Mouse (Mus musculus) ovary, postnatal 36 days (tissue): ENCODE results near the gene Slc9a3r1.

ENCODE experiments used
- DNase-seq: peaks from one replicate; pipeline ENCODE4 v3.0.0; 2022; ENCODE audit warnings: low spot score, mixed read lengths

The Slc9a3r1 gene

DNA sequence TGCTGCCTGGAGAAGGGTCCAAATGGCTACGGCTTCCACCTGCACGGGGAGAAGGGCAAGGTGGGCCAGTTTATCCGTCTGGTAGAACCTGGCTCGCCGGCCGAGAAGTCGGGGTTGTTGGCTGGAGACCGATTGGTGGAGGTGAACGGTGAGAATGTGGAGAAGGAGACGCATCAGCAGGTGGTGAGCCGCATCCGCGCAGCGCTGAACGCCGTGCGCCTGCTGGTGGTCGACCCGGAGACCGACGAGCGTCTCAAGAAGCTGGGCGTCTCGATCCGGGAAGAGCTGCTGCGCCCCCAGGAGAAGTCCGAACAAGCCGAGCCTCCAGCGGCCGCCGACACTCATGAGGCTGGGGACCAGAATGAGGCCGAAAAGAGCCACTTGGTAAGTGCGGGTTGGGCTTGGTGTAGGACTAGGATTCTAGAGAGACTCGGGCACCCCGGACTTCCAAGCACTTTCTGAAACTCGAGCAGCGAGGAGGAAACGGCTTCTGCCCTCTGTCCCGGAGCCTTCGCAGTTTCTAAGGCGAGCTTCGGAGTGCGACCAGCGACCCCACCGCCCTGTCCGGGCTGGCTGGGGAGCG is 518 bp downstream of the Slc9a3r1 start:
- DNase-seq = no peak

DNA sequence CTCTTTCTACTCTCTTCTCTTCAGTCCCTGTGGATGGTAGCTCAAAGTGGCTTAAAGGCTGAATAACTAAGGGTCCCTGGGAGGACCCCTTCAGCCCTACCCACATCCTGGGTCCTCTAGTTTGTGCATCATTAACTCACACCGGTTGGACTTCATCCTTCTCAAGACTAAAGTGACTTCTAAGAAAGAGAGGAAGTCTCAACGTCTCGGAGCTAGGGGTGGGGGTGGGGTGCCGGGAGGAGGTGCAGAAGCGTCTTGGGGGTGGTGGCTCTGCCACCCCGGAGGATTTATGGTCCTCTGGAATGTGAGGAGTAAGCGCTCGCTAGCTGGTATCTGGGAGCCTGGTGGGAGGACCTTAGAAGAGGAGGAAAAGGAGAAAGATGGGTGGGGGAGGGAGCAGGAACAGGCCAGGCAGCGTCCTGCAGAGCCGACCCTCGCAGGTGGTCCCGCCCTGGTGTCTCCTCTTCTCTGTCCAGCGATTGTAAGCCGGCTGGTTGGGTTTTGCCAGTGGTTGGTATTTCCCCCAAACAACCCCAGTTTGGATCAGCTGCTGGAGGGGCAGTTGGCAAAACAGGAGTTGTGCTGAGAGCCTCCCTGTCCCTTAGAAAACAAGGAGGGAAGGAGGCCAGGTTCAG is 1.3 kb downstream of the Slc9a3r1 start:
- DNase-seq = no peak

DNA sequence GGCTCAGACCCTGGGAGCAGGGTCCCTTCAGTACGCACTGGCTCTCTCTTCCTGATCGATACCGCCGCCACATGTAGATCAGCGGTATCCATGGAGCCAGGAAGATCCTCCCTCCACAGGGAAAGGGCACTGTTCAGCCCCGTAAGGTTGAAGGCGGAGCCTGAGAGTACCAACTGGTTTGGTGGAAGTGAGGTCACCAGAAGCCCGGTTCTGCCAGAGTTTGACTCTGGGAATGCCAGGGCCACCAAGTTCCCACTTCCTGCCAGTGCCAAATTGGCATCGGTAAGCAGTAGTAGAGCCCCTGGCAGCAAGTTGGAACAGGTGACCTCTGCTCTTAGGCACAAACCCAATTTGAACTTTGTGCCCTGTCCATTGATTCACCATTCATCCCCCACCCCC is 1.8 kb downstream of the Slc9a3r1 start:
- no peak for DNase-seq

DNA sequence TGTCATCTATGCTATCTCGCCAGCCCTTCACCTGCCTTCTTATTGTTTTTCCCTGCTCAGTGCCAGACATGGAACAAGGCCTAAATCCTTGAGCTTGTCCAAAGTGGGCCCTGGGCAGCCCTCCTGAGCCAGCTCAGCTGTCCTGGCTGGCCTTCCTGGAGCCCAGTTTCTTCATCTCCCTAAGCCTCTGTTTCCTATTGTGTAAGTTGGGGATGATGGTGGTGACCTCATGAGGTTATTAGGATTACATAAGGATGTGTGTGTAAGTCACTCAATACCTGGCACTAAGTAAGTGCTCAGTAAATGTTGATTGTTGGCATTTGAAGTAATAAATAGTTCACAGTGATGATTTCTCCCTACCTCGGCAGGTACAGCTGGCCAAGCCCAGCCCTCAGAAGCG is 3.6 kb downstream of the Slc9a3r1 start:
- no peak for DNase-seq

DNA sequence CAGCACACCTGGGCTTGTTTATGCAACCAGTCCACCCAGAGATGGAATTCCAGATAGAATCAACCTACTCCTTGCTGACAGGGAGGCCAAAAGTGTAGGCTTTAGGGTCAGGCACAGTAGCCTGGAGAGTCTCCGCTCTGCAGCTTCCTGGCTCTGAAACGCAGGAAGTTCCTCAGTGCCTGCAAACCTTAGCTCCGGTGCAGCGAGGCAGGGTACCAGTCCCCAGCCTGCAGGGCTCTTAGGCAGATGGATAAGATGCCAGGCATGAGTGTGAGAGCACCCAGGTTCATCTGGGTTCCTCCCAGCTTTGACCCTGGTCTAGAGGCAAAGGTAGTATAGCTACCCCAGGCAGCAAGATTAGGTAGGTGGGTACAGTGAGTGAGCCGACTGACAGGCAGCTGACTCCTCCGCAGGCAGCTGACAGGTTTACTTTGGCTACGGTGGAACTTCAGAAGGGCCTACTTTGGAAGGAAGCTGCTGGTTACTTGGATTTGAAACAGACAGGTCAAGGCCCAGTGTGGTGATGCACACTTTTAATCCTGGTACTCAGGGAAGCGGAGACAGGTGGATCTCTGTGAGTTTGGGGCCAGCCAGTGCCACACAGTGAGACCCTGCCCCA is 4.6 kb downstream of the Slc9a3r1 start:
- DNase-seq = no peak

DNA sequence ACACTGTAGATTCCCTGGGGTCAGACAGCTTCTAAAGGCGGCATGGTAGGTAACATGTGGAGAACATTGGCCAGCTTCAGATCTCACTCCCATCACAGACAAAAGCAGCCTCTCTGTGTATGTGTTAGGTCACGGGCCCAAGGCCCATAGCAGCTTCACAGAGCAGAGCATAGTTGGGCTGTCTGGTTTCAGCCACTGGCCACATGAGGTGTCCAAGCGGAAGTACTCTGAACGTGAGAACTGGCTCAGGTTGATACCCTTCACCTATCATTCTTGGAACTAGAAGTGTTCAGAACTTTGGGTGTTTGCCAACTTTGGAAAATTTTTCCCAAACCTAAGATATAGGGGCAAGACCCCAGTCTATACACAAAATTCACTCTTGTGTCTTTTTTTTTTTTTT is 6.3 kb downstream of the Slc9a3r1 start:
- DNase-seq = no peak

DNA sequence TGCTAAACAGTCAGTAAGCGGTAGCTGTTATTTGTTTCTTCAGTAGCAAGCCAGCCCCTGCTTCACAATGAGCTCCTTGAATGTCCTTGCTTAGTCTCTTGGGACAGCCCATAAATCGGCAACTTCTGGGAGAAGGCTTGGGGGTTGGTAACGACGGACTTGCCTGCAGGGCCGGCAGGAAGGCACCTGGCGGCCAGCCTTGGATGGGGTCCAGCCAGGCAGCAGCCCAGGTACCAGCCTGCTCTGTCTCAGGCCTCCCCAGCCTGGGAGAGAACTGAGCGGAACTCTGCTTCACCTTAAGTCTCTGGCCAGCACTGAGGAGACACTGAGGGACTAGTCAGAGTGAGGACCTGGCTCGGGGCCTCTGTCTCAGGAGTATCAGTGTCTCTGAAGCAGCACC is 8.0 kb downstream of the Slc9a3r1 start:
- peak; percentile 37 for DNase-seq

DNA sequence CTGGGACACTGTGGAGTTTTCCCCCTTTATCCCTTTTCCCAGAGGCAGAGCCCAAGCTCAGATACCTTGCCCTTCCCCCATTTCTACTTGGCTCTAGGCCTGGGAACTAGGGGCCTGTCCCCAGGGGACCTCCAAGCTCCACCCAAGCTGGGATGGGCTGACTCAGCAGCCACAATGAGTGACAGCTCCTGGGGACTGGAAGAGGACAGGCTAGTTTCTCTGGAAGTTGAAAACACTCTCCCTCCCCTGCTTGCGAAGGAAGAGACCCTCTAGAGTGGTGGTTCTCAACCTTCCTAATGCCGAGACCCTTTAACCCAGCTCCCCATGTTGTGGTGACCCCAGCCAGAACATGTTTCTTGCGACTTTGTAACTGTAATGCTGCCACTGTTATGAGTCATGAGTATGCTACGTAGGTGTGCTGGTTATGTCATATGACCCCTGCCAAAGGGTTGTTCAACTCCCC is 9.7 kb downstream of the Slc9a3r1 start:
- DNase-seq = no peak

DNA sequence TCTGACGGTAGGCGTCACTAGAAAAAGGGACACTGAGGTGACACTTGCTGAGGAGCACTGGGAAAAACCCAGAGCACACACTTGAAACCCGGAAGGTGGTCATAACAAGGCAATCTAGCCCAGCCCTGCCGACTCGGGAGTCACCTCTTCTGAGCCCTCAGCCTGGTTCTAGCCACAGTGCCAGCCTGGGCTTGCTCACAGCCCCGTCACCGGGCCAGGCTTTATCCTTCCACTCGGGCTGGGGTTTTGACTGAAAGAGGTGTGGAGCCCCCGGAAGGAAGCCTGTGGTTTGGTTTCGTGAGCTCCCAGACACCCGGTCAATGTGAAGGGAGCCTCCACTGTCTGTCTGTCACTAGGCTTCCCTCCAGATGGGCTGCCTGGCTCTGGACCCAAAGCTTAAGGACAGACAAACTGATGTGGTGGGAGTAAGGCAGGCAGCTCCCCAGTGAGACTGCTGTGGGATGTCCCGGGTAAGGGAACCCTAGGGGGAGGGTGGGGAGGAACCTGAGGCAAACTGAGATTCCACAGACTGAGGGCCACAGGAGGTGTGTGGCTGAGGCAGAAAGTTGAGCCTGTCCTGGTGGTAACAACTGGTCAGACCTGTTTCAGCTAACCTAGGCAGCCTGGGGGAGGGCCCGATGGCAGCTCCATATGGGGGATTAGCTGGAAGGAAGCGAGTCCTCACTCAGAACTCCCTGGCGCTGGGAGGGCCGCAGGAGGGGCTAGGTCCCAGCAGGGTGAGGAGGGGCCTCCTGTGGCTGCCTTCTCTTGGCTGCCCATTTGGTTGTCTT is 10.6 kb downstream of the Slc9a3r1 start:
- DNase-seq = no peak

DNA sequence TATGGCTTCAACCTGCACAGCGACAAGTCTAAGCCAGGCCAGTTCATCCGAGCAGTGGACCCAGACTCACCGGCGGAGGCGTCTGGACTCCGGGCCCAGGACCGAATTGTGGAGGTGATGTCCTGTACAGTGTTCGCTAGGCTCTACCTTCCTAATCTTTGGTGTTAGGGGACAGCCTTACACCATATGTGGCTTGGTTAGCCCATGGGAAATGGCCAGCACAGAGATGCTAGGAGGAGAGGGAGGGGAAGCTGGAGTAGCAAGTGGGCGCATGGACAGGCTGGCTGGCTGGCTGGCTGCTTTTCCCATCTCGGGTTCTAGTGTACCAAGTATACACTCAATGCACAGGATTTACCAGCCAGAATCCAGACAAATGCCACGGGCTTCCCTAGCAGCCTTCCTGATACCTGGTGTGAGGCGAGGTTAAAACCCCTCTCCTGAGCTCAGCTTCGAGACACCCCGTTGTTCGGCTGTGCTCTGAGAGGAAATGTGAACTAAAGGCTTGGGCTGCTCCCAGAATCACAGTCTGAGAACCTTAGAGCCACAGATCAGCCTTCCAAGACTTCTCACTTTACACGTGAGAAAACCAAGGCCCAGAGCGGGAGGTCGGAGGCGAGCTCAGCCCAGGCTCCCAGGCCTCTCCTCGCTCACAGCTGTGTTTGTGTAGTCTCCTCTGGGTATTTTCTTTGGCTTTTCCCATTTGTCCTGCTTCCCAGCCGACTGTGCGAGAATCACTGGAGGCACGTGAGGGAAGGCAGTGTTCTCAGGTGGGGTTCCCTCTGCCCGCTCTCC is 13.5 kb downstream of the Slc9a3r1 start:
- no peak for DNase-seq

DNA sequence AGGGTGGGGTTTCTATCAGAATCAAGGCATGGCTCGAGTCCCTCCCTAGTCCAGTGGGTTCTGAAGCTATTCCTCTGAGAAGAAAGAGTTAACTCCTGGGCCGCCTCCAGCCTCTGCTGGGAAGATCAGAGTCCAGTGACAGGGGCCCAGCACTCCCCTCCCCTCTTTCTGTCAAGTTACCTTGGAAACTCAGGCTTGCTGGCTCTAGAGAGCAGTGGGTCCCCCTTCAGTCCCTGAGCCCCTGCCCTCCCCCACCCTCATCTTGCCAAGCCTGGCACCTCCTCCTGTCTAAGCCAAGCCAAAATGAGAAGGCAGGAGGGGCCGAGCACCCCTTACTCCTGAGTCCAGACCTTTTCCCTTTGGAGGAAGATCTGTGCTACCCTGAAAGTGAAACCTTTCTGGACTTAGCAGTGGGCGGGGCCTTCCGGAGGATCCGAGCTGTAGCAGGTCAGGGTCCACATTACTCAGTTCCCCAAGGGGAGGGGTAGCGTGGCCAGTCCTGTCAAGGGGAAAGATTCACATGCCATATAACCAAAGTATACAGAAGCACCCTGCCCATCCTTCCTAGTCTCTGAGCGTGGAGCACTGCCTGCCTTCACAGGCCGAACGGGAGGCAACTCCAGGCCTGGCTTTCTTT is 14.5 kb downstream of the Slc9a3r1 start:
- DNase-seq = no peak

DNA sequence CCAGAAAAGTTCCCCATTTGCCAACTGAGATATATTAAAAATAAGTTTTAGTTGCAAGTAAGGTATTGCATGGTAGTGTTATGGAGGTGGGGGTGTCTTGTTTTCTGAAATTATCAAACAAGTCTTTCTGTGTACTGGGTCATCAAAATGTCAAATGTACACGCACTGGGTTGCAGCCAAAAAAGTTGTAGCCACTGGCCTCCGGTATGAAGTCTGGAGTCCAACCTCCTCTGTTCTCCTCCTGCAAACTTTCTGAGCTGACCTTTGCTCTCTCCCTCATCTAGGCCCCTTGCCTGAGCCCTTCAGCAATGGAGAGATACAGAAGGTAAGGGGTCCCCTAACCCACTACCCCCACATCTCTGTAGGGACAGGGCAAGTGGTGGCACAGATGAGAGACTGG is 15.6 kb downstream of the Slc9a3r1 start:
- no peak for DNase-seq

DNA sequence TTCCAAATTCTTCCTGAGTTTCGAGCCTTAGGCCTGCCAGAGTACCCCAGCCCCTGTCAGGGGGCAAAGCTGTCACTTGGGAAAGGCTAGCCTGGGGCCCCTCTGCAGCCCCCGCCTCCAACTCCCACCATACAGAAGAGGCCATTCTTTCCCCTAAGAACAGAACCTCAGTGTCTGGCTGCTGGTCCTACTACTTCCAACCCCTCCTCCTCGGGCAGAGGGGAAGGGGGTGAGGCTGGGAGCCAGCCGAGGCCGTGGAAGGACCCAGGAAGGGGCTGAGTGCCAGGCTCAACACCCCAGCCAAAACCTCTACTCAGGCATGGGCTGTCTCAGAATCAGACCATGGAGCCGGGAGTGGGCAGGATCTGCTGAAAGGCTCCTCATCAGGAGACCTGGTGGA is 16.1 kb downstream of the Slc9a3r1 start:
- no peak for DNase-seq

DNA sequence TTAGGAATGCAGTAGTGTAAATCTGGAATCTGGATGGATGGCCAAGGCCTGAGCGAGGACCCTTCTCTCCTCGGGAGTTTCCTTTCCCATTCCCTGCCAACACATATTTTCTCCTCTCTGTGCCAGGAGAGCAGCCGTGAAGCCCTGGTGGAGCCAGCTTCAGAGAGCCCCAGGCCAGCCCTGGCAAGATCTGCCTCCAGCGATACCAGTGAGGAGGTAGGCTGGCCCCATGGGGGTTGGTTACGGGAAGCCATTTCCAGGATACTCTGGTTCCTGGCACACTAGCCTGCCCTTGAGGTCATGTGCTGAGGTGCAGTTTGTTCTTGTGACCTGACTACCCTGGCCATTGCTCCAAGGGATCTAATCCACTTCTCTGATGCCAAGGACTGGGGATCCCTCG is 16.7 kb downstream of the Slc9a3r1 start:
- no peak for DNase-seq

DNA sequence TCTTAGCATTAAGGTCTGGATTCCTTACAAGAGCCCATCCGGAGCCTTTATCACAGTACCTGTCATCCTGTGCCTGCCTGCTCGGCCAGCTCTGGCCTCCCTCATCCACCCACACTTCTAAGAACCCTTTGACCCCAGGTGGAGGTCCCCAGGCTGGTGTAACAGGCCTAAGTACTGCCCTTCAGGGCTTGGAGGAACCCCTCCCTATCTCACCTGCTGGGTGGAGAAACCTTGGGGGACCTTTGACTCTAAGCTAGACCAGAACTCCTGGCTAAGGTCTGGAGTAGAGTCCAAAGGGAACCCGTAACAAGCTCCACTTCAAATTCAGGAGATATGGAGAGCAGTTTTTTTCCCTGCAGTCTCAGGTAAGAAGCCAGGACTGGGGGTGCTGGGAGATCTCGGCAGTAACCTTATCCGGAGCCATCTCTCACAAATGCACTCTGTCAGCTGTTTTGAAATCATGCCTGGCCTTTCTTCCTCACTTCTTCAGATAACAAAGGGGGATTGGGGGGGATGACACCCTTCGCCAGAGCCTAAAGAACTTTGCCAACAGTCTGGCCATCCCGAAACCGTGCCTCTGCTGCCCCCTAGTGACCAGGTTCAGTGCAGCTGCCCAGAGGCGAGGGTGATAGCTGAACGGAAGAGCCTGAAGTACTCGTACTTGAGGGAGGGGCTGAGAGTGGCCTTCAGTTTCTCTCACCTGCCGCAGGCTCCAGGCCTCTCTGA is 18.9 kb downstream of the Slc9a3r1 start:
- DNase-seq = peak; percentile 78

DNA sequence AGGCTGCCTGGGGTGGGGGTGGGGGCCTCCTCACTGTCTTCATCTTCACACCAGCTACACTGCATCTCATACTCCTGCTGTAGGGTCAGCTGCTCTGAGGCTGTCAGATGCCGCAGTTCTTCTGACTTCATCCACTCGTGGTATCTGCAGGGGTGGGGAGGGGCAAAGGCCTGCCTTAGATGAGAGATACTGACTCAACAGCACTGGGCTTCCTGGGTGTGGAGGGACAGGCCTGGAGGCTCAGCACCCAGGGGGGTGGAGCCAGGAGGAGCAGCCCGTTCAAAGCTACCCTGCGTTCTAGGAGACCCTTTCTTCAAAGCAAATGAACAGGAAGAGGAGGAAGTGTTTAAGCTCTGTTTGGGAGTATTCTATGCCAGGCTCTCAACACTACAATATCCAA is 21.8 kb downstream of the Slc9a3r1 start:
- DNase-seq = no peak

DNA sequence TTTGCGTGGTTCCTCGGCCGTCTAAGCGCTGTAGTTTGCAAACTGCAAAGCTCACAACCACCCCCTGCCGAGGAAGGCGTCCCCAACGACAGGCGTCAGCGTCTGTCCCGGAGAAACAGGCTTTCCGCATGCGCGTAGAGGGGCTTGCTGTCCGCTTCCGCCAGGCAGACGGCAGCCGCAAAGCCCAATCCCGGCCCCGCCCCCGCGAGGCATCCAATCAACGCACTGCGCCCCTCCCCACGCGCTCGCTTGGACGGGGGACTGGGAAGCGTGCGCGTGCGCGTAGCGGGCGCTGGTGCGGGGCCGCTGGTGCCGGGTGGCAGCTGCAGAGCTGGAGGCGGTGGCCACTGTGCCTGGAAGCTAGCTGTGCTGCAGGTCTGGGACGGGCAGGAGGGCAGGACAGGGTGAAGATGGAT is 24.1 kb downstream of the Slc9a3r1 start, which contains the start of gene Tmem104:
Gene Tmem104, plus strand, starts transcription at position 264 of the 416 bp plus-strand sequence.
- DNase-seq = peak; percentile 100

DNA sequence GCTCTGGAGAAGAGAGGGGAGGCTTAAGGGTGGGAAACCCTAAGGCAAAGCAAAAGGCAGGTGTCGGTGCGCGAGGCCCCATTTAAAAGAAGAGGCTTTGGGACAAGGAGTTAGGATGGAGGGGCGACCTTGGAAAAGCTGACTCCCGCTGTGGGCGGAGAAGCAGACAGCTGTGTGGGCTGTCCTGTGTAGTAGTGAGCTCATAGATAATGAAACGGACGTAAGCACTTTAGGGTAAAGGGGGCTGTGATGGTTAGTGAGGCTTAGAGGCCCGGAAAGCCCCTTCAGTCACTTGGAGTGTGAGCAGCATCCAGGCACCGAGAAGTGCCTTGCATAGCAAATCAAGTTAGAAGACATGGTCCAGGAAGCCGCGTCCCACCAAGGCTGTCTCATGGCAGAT is 24.6 kb downstream of the Slc9a3r1 start, which contains the start of gene Nat9:
Gene Nat9, minus strand, starts transcription at position 167 of the 400 bp plus-strand sequence.
- DNase-seq = no peak

DNA sequence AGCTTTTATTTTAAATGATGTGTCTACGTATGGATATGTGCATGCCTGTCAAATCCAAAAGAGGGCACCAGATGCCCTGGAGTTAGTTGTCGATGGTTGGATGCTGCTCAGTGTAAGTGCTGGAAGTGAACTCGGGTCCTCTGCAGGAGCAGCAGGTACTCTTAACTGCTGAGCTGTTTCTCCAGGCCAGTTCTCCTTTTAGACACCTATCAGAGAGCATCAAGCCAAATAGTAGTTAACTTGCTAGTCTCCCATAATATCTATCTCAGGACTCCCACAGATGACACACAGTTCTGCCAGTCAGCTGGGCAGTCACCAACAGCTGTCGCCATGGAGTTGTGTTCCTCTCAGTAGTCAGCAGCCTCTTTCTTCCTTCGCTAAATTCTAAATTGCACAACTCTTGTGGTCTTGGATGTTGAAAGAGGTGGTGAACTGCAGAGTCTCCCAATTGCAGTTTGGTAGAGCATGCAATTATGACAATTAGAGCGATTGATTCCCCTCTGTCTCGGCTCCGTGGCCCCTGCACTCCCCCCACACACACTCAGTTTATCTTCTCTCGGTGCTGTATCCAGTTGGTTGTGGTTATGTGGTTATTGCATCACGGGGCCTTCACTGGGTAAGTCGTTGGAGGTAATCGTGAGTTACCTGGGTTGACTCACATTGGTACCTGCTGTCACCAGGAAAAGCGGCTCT is 25.5 kb downstream of the Slc9a3r1 start:
- DNase-seq = no peak

DNA sequence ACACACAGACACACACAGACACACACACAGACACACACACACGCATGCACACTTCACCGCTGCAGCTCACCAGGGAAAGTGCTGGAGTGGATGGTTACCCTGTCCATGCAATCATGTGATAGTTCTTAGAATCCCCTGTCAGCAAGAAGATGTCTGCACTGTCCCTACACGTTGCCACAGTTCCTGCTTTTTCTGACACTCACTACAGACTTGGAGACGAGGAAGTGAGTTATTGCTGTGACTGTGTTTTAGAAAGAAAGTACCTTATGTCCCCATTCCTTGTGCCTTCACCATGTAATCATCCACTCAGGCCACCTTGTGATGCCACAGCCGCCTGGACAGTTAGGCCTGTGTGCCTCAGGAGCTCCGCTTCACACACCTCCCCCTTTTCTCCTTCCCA is 26.2 kb downstream of the Slc9a3r1 start:
- DNase-seq = no peak
